12 mouse cellular contexts compared by ENCODE assay signal in genomic region chr1:183153354-183153753, GRCm38 (mm10).
"Had no signal": no experiment of that assay in that cellular context is flagged by ENCODE, and none has a peak within 500 bp of the region (broad histone marks: within the 10 kb centered on the region; RNA-seq: fewer than 3 reads in every experiment).

No protein-coding gene starts in this region.

- H3K27ac ChIP-seq: midbrain, embryonic 10.5 days; midbrain, embryonic 12.5 days; neural tube, embryonic 12.5 days had no signal

- DNase-seq: lung, adult 18-20 months; lung, embryonic 14.5 days; lung, postnatal 10 days; lung, postnatal 4 days; midbrain, embryonic 14.5 days; right cerebral cortex, postnatal 14 days; thymus, adult 18-20 months; thymus, postnatal 14 days; thymus, postnatal 36 days had no signal

- H3K4me3 ChIP-seq: midbrain, embryonic 10.5 days; midbrain, embryonic 12.5 days; neural tube, embryonic 12.5 days had no signal
